Mouse (Mus musculus) liver, embryonic 14 days (tissue): ENCODE data around the gene Pik3r5. TPM values are rescaled to one million over a fixed set of nuclear protein-coding genes. Genes with fewer than 3 reads are reported as not detected.

Source experiments
- polyA plus RNA-seq: library from polyadenylated mRNA; depleted of rRNA; stranded (reverse); fragments of >200 nt; gene quantifications from 2 replicates; pipeline ENCODE4 v1.2.3, GENCODE M21; 2012; rRNA removed

Gene Pik3r5
- polyA plus RNA-seq = 0.43 and 0.75 TPM in 2 replicates

GRCm38 (mm10) chr11:68431699-68432360 is at the start of gene Pik3r5:
Gene Pik3r5 (plus strand): TSS chr11:68432121.

DNA sequence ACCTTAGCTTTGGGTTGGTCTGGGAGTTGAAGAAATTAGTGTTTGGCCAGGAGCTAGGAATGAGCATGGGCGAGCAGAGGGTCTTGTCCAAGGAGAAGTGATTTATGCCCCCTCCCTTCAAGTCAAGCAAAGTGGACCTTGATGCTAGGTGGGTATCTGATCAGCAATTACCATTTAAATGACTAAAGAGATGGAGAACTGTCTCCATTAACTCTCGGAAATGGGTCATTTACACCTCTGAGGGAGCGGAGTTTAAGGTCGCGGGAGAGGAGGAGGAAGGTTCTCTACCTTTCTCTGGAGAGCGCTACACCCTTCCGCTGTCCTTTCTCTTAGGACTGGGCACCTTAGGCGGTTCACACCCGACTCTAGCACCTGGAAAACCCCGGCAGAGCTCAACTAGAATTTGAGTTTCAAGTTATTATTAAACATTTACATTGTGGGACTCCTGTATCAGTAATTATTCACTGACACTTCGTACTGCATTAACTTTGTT is 31.1 kb upstream of the Pik3r5 start, which contains the start of gene Ntn1:
Gene Ntn1 (minus strand): TSS at position 97 of the 493 bp plus-strand sequence.

GRCm38 (mm10) chr11:68502902-68503629 is 71.1 kb downstream of the Pik3r5 start, which contains the start of gene Pik3r6:
Gene Pik3r6 (plus strand): TSS chr11:68503019.

Other genes starting within 250 kb of the Pik3r5 start
- 0.16 and 0.19 TPM in 2 replicates for gene Ntn1, start 31.3 kb upstream of the Pik3r5 start, polyA plus RNA-seq
- gene Pik3r6, start 70.9 kb downstream of the Pik3r5 start, polyA plus RNA-seq = 0.98 and 1.6 TPM in 2 replicates
- gene Mfsd6l, start 124.1 kb downstream of the Pik3r5 start, polyA plus RNA-seq = 0.05 TPM in 2 replicates
- not detected in 2 replicates for gene Ccdc42, start 154.9 kb downstream of the Pik3r5 start, polyA plus RNA-seq